Mouse (Mus musculus) bone marrow, adult 2 months (tissue): ENCODE data around the gene Ntmt1. TPM values are rescaled to one million over a fixed set of nuclear protein-coding genes. Genes with fewer than 3 reads are reported as not detected.

Experiments used
- H3K27ac ChIP-seq: fragments of 200-500 bp; 2 replicates; pipeline ENCODE4 v1.5.1; 2012; ENCODE audit warnings: low read depth, mild to moderate bottlenecking, control low read depth, inconsistent platforms, low read length; ENCODE audit not compliant: control insufficient read depth, poor library complexity, insufficient read depth
- H3K4me1 ChIP-seq: fragments of 200-500 bp; 2 replicates; pipeline ENCODE4 v1.6.1; 2011; ENCODE audit warnings: low read length; ENCODE audit not compliant: control insufficient read depth, insufficient read depth
- H3K4me3 ChIP-seq: fragments of 200-500 bp; replicated peaks from 2 replicates; pipeline ENCODE3; 2011; ENCODE audit warnings: mild to moderate bottlenecking, low read depth, low read length, control low read depth; ENCODE audit not compliant: control insufficient read depth
- CTCF ChIP-seq: fragments of 200-500 bp; IDR thresholded peaks from 2 replicates; pipeline ENCODE4 v1.5.1; 2011; ENCODE audit warnings: low read length, control low read depth; ENCODE audit not compliant: control insufficient read depth, insufficient read depth
- POLR2A ChIP-seq: fragments of 200-500 bp; IDR thresholded peaks from 2 replicates; pipeline ENCODE4 v1.6.1; 2011; ENCODE audit warnings: low read depth, mild to moderate bottlenecking, control low read depth, low read length, borderline replicate concordance; ENCODE audit not compliant: control insufficient read depth
- WGBS: fragments of 180-500 bp; shearing (Covaris S2); methylation state at CpG from one replicate; pipeline ENCODE4 v1.1.7; 2018; 5-methylcytosine and 5-hydroxymethylcytosine counted together
- polyA plus RNA-seq: library from polyadenylated mRNA; stranded (reverse); fragments of >200 nt; gene quantifications from 2 replicates; pipeline ENCODE4 v1.2.4, GENCODE M21; 2011; ENCODE audit warnings: low replicate concordance; ENCODE audit not compliant: missing spikeins, insufficient read depth, insufficient read length

Gene Ntmt1
- polyA plus RNA-seq, 1 experiment = 10.2 TPM

- WGBS = 73% methylated on average over 6 of the region's 6 CpGs
- no peaks in the 10 kb centered on the region for H3K4me1 ChIP-seq
- no peak overlapping the region for H3K27ac ChIP-seq
- H3K4me3 ChIP-seq = no peak overlapping the region
- TF ChIP-seq CTCF (no peak), POLR2A (no peak)
Observed at GRCm38 (mm10) chr2:30857076-30857475, 49.5 kb downstream of the Ntmt1 start.

- no peak for TF ChIP-seq CTCF
- TF ChIP-seq POLR2A = no peak
- WGBS = 87% methylated on average over 5 of the region's 5 CpGs
- Histone ChIP-seq H3K27ac (no peak overlapping the region), H3K4me1 (no peaks in the 10 kb centered on the region), H3K4me3 (no peak overlapping the region)
Observed at GRCm38 (mm10) chr2:30859782-30860181, 52.2 kb downstream of the Ntmt1 start.

DNA sequence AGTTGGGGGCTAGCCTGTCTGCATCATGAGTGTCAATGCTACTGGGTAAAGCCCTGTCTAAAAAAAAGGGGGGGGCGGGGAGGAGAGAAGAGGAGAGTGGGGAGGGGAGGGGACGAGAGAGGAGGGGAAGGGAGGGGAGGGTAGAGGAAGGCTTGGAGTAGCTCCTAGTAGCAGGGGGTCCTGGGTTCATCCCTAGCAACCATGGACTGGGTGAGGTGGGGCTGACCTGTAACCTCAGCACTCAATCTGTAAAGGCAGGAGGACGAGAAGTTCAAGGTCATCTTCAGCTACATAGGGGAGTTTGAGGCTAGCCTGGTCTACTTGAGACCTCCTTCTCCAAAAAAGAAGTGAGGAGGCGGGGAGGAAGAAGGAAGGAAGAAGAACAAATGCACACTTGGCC, 54.5 kb downstream of the Ntmt1 start:
- Histone ChIP-seq H3K4me3 (no peak overlapping the region), H3K4me1 (no peaks in the 10 kb centered on the region), H3K27ac (no peak overlapping the region)
- TF ChIP-seq CTCF (no peak), POLR2A (no peak)
- WGBS = 63% methylated on average over 4 of the region's 4 CpGs

GRCm38 (mm10) chr2:30863574-30863973, 55.9 kb downstream of the Ntmt1 start:
- WGBS = 67% methylated on average over 9 of the region's 9 CpGs
- H3K4me3 ChIP-seq = no peak overlapping the region
- no peaks in the 10 kb centered on the region for H3K4me1 ChIP-seq
- TF ChIP-seq CTCF = no peak
- TF ChIP-seq POLR2A = no peak
- no peak overlapping the region for H3K27ac ChIP-seq

- TF ChIP-seq CTCF (no peak), POLR2A (no peak)
- Histone ChIP-seq H3K27ac (no peak overlapping the region), H3K4me1 (no peaks in the 10 kb centered on the region), H3K4me3 (no peak overlapping the region)
- WGBS = 2% methylated on average over 35 of the region's 35 CpGs
Observed at GRCm38 (mm10) chr2:30864968-30865381, 57.3 kb downstream of the Ntmt1 start.

DNA sequence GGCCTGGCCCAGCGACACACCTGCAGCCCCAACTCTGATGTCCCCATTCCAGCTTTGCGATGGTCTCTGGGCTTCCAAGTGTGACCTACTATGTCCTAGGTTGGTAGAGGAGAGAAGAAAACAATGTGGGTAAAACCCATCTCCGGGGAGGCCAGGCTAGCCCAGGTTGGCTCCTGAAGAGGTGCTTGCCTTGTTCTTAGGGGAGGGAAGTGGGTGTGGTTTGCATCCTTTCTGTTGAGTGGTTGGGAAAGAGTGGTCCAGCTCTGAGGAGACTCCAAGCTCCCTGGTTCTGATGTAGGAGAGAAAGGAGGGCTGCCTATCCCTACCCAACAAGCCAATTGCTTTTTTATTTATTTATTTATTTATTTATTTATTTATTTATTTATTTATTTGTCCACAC, 57.8 kb downstream of the Ntmt1 start:
- 66% methylated on average over 3 of the region's 3 CpGs for WGBS
- TF ChIP-seq POLR2A (no peak), CTCF (no peak)
- Histone ChIP-seq H3K4me3 (no peak overlapping the region), H3K27ac (no peak overlapping the region), H3K4me1 (no peaks in the 10 kb centered on the region)

- WGBS = 72% methylated on average over 8 of the region's 8 CpGs
- H3K4me3 ChIP-seq = no peak overlapping the region
- no peaks in the 10 kb centered on the region for H3K4me1 ChIP-seq
- H3K27ac ChIP-seq = no peak overlapping the region
- TF ChIP-seq POLR2A (no peak), CTCF (no peak)
Observed at GRCm38 (mm10) chr2:30870863-30871262, 63.2 kb downstream of the Ntmt1 start.

Other genes starting within 250 kb of the Ntmt1 start
- gene Cstad, start 212.8 kb upstream of the Ntmt1 start, polyA plus RNA-seq = 1.9 TPM in 1 of 2 replicates, not detected in the other
- gene 1700001O22Rik, start 4.2 kb upstream of the Ntmt1 start, polyA plus RNA-seq = not detected in 2 replicates
- 30.0 and 32.4 TPM in 2 replicates for gene Asb6, start 22.5 kb downstream of the Ntmt1 start, polyA plus RNA-seq
- gene Prrx2, start 27.1 kb downstream of the Ntmt1 start, polyA plus RNA-seq = 4.1 TPM in 1 of 2 replicates, not detected in the other
- 2.9 and 8.0 TPM in 2 replicates for gene Ptges, start 122.0 kb downstream of the Ntmt1 start, polyA plus RNA-seq
- 19.3 and 34.2 TPM in 2 replicates for gene Tor1b, start 145.1 kb downstream of the Ntmt1 start, polyA plus RNA-seq
- 14.7 and 35.0 TPM in 2 replicates for gene Tor1a, start 160.1 kb downstream of the Ntmt1 start, polyA plus RNA-seq
- 26.0 and 35.8 TPM in 2 replicates for gene BC005624, start 174.4 kb downstream of the Ntmt1 start, polyA plus RNA-seq
- 8.6 and 11.7 TPM in 2 replicates for gene Usp20, start 174.5 kb downstream of the Ntmt1 start, polyA plus RNA-seq